Mouse (Mus musculus): ENCODE data around the gene Ptov1. TPM values are rescaled to one million over a fixed set of nuclear protein-coding genes. Genes with fewer than 3 reads are reported as not detected.

Ptov1 gene
- polyA plus RNA-seq, 1 experiment = 927 TPM

DNA sequence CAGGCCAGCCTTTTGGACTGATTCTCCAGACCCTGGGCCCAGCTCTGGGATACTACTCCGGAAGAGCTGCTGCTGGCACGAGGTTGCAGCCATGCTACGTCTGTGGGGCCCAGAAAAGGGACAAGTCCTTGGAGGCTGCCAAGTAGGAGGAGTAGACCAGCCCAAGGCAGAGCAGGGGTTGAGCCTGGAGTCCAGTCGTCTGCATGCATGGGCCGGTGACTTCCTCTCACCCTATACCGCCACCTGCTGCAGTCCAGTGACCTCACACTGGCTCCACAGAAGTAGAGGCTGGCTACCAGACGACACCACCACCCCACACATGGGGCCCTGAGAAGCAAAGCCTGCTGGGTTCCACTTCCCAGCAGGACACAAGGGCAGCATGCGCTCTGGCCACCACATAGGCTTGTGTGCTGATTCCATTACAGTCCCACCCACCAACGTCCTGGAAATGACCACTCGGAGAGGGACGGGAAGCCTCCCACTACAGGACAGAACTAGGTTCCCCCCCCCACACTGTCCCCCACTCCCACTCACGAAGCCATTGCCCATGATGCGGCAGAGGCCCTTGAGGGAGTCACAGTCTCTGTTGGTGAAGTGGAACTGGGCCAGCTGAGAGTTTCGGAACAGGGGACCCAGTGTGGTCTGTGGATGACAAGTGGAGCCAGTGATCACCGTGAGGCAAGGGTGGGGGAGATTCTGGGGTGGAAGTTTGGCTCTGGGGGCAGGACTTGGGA is 3.1 kb downstream of the Ptov1 start:
- TF ChIP-seq CTCF (IDR thresholded peaks at IDR 0.05; ENCODE audit: borderline replicate concordance, extremely low read depth, insufficient read depth, insufficient read length) = no peak
- no peak for TF ChIP-seq POLR2A (IDR thresholded peaks at IDR 0.05; ENCODE audit: borderline replicate concordance, extremely low read depth, insufficient read depth, insufficient read length, poor library complexity, severe bottlenecking)
- DNase-seq (ENCODE audit: low read depth) = peak; percentile 73

DNA sequence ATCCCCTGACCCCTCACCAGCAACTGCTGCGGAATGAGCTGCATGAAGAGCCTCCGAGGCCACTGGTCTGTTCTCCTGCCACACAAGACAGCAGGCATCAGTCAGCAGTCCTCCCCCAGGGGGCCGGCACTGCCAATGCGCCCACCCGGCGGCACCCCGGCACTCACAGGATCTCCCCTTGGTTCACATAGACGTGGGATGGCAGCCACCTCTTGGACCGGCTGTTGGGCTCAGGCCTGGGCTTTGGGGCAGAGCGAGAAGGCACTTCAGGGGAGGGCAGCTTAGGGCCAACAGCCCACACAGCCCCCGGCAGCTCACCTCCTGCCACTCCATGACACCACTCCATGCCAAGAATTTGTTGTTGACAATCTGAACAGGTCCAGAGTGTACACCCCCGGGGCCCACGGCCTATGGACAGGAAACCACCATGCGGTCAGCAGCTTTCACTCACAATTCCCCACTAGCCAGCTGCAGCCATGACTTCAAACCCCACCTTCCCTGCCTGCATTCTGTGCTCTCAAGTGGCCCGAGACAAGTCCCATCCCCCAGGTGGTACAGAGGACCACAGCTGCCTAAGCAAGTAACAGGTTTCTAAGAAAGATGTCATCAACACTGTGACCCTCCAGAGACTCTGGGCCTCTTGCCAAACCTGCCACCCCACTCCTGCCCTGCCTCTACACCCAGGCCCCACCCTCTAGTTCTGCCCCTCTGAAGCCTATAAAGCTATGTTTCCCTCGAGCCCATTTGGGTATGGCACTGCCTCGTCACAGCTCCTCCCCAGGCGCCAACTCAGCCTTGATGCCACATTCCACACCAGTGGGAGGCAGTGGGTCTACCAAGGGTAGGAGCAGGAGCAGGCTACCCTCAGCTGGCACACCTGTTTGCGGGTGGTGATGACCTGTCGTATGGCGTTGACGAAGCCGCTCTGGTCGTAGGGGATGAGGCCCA is 4.7 kb downstream of the Ptov1 start:
- DNase-seq (ENCODE audit: low read depth) = no peak

DNA sequence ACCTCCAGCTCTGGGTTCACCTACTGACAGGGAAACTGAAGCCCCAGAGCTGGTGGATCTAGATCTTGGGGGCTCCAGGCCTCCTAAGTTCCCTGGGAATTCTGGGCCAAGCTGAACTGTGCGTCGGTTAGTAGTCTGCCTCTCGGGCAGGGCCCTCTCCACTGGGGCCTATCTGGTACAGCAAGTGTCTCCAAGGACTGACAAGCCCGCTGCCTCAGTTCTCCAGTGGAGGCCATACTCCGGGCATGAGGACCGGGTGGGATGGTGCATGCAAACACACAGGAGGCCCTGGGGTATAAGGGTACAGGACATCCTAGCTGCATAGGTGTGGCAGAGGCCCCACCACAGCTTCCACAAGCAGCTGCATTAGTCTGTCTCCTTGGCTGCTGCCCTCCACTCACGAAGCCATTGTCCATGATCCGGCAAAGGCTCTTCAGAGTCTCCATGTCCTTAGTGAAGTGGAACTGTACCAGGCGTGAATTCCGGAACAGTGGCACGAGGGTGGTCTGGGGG is 5.5 kb downstream of the Ptov1 start:
- TF ChIP-seq CTCF (IDR thresholded peaks at IDR 0.05; ENCODE audit: borderline replicate concordance, extremely low read depth, insufficient read depth, insufficient read length) (no peak), POLR2A (IDR thresholded peaks at IDR 0.05; ENCODE audit: borderline replicate concordance, extremely low read depth, insufficient read depth, insufficient read length, poor library complexity, severe bottlenecking) (no peak)
- DNase-seq (ENCODE audit: low read depth) = no peak

More for the DNA sequence above, 4.7 kb downstream of the Ptov1 start:
- TF ChIP-seq CTCF (IDR thresholded peaks at IDR 0.05; ENCODE audit: borderline replicate concordance, extremely low read depth, insufficient read depth, insufficient read length) (no peak), POLR2A (IDR thresholded peaks at IDR 0.05; ENCODE audit: borderline replicate concordance, extremely low read depth, insufficient read depth, insufficient read length, poor library complexity, severe bottlenecking) (no peak)

DNA sequence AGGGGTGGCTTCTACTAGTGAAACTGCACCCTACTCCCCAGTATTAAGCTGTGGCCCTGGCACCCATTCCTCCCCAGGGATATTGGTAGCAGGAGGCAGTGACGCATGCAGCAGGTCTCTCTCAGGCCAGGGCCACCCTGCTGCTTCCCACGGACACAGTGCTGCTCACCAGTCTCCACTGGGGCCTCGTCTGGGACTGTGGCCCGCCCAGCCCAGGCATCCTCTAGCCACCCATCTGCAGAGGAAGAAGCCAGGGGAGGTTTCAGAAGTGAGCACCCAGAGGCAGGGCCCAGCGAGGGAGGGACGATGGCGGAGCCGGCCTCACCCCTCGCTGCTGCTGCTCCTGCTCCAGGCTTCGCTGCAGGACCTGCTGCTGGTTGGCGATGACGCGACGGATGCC is 6.4 kb downstream of the Ptov1 start:
- TF ChIP-seq POLR2A (IDR thresholded peaks at IDR 0.05; ENCODE audit: borderline replicate concordance, extremely low read depth, insufficient read depth, insufficient read length, poor library complexity, severe bottlenecking) (no peak), CTCF (IDR thresholded peaks at IDR 0.05; ENCODE audit: borderline replicate concordance, extremely low read depth, insufficient read depth, insufficient read length) (no peak)
- DNase-seq (ENCODE audit: low read depth) = no peak

DNA sequence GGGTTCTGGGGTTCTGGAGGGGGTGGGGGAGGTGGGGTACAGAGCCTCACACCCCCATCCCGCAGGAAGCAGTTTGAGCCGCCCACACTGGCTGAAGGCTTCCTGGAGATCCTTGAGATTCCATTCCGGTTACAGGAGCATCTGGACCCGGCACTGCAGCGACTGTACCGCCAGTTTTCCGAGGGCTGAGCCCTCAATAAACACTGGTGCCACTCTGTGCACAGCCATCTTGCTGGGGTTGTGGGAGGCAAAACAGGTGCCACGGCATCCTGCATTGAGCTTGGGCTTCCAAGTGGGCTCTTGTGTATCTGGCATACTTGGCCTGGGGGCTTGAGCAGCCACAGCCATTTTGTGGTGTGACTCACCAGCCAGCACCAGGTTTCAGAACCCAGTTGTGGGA is 7.2 kb downstream of the Ptov1 start:
- DNase-seq (ENCODE audit: low read depth) = no peak
- TF ChIP-seq POLR2A (IDR thresholded peaks at IDR 0.05; ENCODE audit: borderline replicate concordance, extremely low read depth, insufficient read depth, insufficient read length, poor library complexity, severe bottlenecking) (no peak), CTCF (IDR thresholded peaks at IDR 0.05; ENCODE audit: borderline replicate concordance, extremely low read depth, insufficient read depth, insufficient read length) (no peak)

DNA sequence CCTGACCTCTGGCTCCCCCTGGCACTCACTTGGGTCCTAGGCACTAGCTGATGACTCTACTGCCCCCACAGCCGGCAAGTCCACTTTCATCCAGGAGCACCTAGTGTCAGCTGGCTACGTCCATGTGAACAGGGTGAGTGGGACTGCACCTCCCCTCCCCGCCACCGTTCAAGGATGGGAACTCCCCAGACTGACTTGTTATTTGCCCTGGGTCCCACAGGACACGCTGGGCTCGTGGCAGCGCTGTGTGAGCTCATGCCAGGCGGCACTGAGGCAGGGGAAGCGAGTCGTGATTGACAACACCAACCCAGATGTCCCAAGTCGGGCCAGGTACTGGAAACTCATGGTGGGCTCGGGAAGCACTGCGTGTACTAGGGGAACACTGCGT is 8.2 kb downstream of the Ptov1 start:
- no peak for DNase-seq (ENCODE audit: low read depth)
- TF ChIP-seq POLR2A (IDR thresholded peaks at IDR 0.05; ENCODE audit: borderline replicate concordance, extremely low read depth, insufficient read depth, insufficient read length, poor library complexity, severe bottlenecking) (no peak), CTCF (IDR thresholded peaks at IDR 0.05; ENCODE audit: borderline replicate concordance, extremely low read depth, insufficient read depth, insufficient read length) (no peak)

DNA sequence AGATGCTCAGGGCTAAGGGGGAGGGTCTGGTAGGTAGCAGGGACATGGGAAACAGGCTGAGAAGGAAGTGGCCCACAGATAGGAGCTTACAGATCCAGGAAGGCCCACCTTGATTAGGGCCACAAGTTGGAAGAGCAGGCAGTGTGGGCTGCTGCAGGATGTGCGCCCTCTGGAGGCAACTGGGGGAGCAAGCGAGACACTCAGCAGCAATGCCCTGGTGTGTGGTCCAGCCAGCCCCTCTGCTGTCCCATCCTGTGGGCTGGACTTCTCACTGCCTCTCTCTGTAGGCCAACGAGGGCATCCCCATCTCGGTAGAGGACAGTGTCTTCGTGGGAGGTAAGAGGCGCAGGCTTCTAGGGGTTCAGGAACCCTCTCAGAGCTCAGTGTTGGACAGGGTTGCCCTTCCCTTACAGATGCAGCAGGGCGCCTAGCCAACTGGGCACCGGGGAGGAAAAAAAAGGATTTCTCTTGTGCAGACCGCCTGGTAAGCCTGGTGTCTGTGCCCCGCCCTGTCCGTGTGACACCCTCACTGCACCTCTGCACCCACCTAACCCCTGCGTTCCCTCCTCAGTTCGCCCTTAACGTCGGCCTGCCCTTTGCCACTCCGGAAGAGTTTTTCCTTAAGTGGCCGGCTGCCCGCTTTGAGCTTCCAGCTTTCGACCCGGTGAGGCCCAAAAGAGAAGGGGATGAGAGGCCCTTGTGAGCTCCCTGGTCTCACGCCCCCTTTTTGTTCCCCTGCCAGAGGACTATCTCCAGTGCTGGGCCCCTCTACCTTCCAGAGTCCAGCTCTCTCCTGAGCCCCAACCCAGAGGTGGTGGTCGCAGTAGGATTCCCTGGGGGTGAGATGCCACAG is 8.8 kb downstream of the Ptov1 start:
- TF ChIP-seq POLR2A (IDR thresholded peaks at IDR 0.05; ENCODE audit: borderline replicate concordance, extremely low read depth, insufficient read depth, insufficient read length, poor library complexity, severe bottlenecking) (no peak), CTCF (IDR thresholded peaks at IDR 0.05; ENCODE audit: borderline replicate concordance, extremely low read depth, insufficient read depth, insufficient read length) (peak; percentile 93)
- peak; percentile 73 for DNase-seq (ENCODE audit: low read depth)

DNA sequence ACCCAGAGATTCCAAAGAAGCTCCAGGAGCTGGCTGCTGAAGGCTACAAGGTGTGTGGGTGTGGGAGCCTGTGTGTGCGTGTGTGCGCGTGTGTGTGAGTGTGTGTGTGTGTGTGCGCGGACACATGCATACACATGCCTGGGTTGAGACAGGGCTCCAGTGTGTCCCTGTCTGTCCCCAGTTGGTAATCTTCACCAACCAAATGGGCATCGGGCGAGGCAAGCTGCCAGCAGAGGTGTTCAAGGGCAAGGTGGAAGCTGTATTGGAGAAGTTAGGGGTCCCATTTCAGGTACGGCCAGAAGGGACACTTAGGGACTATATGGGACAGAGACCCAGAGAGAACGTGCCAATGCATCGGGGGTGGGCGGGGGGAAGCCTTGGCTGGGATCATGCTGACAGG is 9.7 kb downstream of the Ptov1 start:
- DNase-seq (ENCODE audit: low read depth) = no peak
- TF ChIP-seq CTCF (IDR thresholded peaks at IDR 0.05; ENCODE audit: borderline replicate concordance, extremely low read depth, insufficient read depth, insufficient read length) = no peak
- TF ChIP-seq POLR2A (IDR thresholded peaks at IDR 0.05; ENCODE audit: borderline replicate concordance, extremely low read depth, insufficient read depth, insufficient read length, poor library complexity, severe bottlenecking) = no peak

DNA sequence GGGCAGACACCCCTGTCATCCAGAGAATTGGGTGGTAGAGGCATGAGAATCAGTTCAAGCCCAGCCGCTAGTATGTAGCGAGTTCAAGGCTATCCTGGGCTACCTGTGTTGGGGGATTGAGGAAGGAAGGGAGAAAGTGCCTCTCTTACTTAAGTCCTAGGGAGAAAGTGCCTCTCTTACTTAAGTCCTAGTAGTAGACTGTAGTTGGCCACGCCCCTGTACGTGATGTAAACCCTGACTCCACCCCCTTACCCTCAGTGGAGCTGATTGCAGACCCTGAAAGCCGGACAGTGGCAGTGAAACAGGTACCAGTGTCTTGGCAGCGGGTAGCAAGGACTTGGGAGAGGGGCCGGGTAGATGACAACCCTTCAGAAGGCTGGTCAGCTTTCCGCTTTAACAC is 11.7 kb downstream of the Ptov1 start:
- no peak for DNase-seq (ENCODE audit: low read depth)
- TF ChIP-seq POLR2A (IDR thresholded peaks at IDR 0.05; ENCODE audit: borderline replicate concordance, extremely low read depth, insufficient read depth, insufficient read length, poor library complexity, severe bottlenecking) (no peak), CTCF (IDR thresholded peaks at IDR 0.05; ENCODE audit: borderline replicate concordance, extremely low read depth, insufficient read depth, insufficient read length) (no peak)

DNA sequence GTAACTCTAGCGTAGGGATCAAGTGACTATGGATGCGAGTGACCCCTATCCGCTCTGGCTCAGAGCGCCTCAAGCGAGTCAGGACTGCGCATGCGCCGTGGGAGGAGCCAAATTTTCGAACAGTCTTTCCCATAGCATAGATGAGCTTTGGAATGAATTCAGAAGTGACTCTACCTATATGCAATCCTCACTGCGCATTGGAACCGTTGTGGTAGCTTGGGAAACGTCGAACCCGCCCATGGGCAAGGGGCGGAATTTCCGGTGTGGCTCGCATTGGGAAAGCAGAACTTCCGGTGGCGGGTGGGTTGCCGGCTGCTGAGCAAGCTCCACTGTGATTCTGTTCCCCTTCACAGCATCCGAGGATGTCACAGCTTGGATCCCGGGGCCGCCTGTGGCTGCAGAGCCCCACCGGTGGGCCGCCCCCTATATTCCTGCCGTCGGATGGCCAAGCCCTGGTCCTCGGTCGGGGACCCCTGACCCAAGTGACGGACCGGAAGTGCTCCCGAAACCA is 12.5 kb downstream of the Ptov1 start, which contains the start of gene Pnkp:
Gene Pnkp (plus strand): TSS at position 98 of the 511 bp plus-strand sequence.
- peak; percentile 96 for DNase-seq (ENCODE audit: low read depth)
- TF ChIP-seq POLR2A (IDR thresholded peaks at IDR 0.05; ENCODE audit: borderline replicate concordance, extremely low read depth, insufficient read depth, insufficient read length, poor library complexity, severe bottlenecking) (peak; percentile 33; the same call in 1 of the 2 replicates), CTCF (IDR thresholded peaks at IDR 0.05; ENCODE audit: borderline replicate concordance, extremely low read depth, insufficient read depth, insufficient read length) (no peak; the same call in 1 of the 2 replicates)

Data from brain, embryonic 14.5 days (tissue).